Mouse (Mus musculus) retina, postnatal 1 day (tissue): ENCODE measurements around the gene Tex29.

Experiments used
- DNase-seq: peaks from one replicate; pipeline ENCODE4 v3.0.0-alpha.2; 2012

Gene Tex29

GRCm38 (mm10) chr8:11840174-11840573 is at the start of gene Tex29:
Gene Tex29, plus strand, starts transcription at chr8:11840474.
- no peak for DNase-seq

- DNase-seq: no peak
These were observed 45.3 kb upstream of the Tex29 start for GRCm38 (mm10) chr8:11794956-11795355.

- no peak for DNase-seq
These were observed 43.1 kb upstream of the Tex29 start for GRCm38 (mm10) chr8:11797128-11797527.

GRCm38 (mm10) chr8:11797729-11798479 is 42.4 kb upstream of the Tex29 start:
- peak; percentile 68 for DNase-seq

- DNase-seq: no peak
These were observed 41.8 kb upstream of the Tex29 start for GRCm38 (mm10) chr8:11798480-11798867.

GRCm38 (mm10) chr8:11799098-11799497 is 41.2 kb upstream of the Tex29 start:
- DNase-seq: no peak

GRCm38 (mm10) chr8:11800481-11800880 is 39.8 kb upstream of the Tex29 start:
- no peak for DNase-seq

- DNase-seq: no peak
These were observed 38.7 kb upstream of the Tex29 start for GRCm38 (mm10) chr8:11801571-11801970.

GRCm38 (mm10) chr8:11804914-11805313 is 35.4 kb upstream of the Tex29 start:
- no peak for DNase-seq

- peak; percentile 10 for DNase-seq
These were observed 34.0 kb upstream of the Tex29 start for GRCm38 (mm10) chr8:11806252-11806651.

- no peak for DNase-seq
These were observed 32.9 kb upstream of the Tex29 start for GRCm38 (mm10) chr8:11807361-11807760.

- DNase-seq: no peak
These were observed 32.2 kb upstream of the Tex29 start for GRCm38 (mm10) chr8:11808047-11808446.

GRCm38 (mm10) chr8:11810426-11810825 is 29.8 kb upstream of the Tex29 start:
- DNase-seq: no peak

- no peak for DNase-seq
These were observed 26.5 kb upstream of the Tex29 start for GRCm38 (mm10) chr8:11813801-11814200.

- DNase-seq: peak; percentile 8
These were observed 25.1 kb upstream of the Tex29 start for GRCm38 (mm10) chr8:11815206-11815605.

- peak; percentile 30 for DNase-seq
These were observed 20.1 kb upstream of the Tex29 start for GRCm38 (mm10) chr8:11820136-11820535.

GRCm38 (mm10) chr8:11820568-11820967 is 19.7 kb upstream of the Tex29 start:
- DNase-seq: peak; percentile 64

GRCm38 (mm10) chr8:11821451-11822206 is 18.6 kb upstream of the Tex29 start:
- DNase-seq: no peak

GRCm38 (mm10) chr8:11822550-11823060 is 17.7 kb upstream of the Tex29 start:
- no peak for DNase-seq

- DNase-seq: no peak
These were observed 14.5 kb upstream of the Tex29 start for GRCm38 (mm10) chr8:11825756-11826155.

GRCm38 (mm10) chr8:11827312-11827711 is 13.0 kb upstream of the Tex29 start:
- no peak for DNase-seq

GRCm38 (mm10) chr8:11830214-11831046 is 9.8 kb upstream of the Tex29 start:
- no peak for DNase-seq

- no peak for DNase-seq
These were observed 9.1 kb upstream of the Tex29 start for GRCm38 (mm10) chr8:11831174-11831573.
